Mouse (Mus musculus): ENCODE results near the gene Ankrd52. TPM values are rescaled to one million over a fixed set of nuclear protein-coding genes. Genes with fewer than 3 reads are reported as not detected.

The Ankrd52 gene
- polyA plus RNA-seq, 1 experiment: 17.1 TPM

DNA sequence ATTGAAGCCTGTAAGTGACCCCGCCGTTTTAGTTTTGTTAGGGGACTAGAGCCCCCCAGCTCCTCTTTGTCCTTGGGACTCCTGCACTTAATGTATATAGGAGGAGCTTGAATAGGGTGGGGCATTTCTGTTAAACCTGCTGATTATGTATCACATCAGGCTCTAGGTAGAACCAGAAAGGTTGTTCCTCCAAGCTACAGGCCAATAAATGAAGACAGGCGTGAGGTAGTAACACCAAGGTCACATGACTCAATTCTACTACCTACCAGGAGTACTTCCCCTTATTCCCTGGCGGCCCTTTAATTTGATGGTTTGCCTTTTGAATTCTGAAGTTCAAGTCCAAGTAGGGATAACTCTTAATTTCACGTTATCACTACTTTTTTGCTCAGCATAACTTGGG is 38.5 kb upstream of the Ankrd52 start:
- H3K27ac ChIP-seq (ENCODE audit: control insufficient read depth, insufficient read depth, low read depth, low read length, poor library complexity): peak overlapping the region; percentile 99
- peak overlapping the region; percentile 98 for H3K4me3 ChIP-seq (replicated peaks; ENCODE audit: control insufficient read depth, low read depth, low read length)
- peaks cover 3% of the 10 kb centered on the region; the same call in 1 of the 2 replicates for H3K4me1 ChIP-seq (ENCODE audit: control insufficient read depth, insufficient read depth, low read length)
- TF ChIP-seq POLR2A (IDR thresholded peaks at IDR 0.05; ENCODE audit: borderline replicate concordance, control insufficient read depth, low read depth, low read length) (no peak), CTCF (IDR thresholded peaks at IDR 0.05; ENCODE audit: control insufficient read depth, insufficient read depth, low read length) (no peak)
- 11% methylated on average over 5 of the region's 5 CpGs for WGBS

DNA sequence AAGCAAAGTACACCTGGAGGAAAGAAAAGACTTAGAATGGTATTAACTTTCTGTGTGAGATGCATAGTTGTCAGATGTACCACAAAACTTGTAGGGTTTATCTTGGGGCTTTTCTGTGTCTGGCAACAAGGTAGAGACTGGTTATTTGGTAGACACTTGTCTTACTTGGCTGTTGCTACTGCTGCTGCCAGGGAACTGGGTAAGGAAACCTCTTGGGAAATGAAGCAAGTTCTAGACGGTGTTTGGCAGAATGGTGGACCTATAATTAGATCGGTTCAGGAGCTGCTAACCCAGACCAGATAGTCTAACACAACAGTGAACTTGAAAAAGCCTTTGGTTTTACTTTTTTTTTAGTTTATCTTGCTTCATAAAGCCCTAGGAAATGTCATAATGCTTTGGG is 38.0 kb upstream of the Ankrd52 start:
- Histone ChIP-seq H3K27ac (ENCODE audit: control insufficient read depth, insufficient read depth, low read depth, low read length, poor library complexity) (no peak overlapping the region), H3K4me3 (replicated peaks; ENCODE audit: control insufficient read depth, low read depth, low read length) (no peak overlapping the region), H3K4me1 (ENCODE audit: control insufficient read depth, insufficient read depth, low read length) (peaks cover 3% of the 10 kb centered on the region; the same call in 1 of the 2 replicates)
- 39% methylated on average over 2 of the region's 2 CpGs for WGBS
- no peak for TF ChIP-seq POLR2A (IDR thresholded peaks at IDR 0.05; ENCODE audit: borderline replicate concordance, control insufficient read depth, low read depth, low read length)
- TF ChIP-seq CTCF (IDR thresholded peaks at IDR 0.05; ENCODE audit: control insufficient read depth, insufficient read depth, low read length): no peak

DNA sequence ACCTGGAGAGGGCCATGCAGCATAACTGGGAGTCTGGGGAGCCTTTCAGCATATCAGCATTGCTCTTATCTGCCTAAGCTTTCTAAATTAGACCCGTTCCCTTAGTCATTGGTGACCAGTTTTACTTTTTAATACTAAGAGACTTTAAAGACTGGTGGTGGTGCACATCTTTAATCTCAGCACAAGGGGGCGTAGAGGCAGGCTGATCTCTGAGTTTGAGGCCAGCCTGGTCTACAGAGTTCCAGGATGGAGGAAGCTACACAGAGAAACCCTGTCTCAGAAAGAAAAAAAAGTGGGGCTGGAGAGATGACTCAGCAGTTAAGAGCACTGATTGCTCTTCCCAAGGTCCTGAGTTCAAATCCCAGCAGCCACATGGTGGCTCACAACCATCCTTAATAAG is 36.7 kb upstream of the Ankrd52 start:
- TF ChIP-seq POLR2A (IDR thresholded peaks at IDR 0.05; ENCODE audit: borderline replicate concordance, control insufficient read depth, low read depth, low read length): no peak
- TF ChIP-seq CTCF (IDR thresholded peaks at IDR 0.05; ENCODE audit: control insufficient read depth, insufficient read depth, low read length): peak; percentile 20; the same call in 1 of the 2 replicates
- H3K27ac ChIP-seq (ENCODE audit: control insufficient read depth, insufficient read depth, low read depth, low read length, poor library complexity): no peak overlapping the region
- H3K4me3 ChIP-seq (replicated peaks; ENCODE audit: control insufficient read depth, low read depth, low read length): no peak overlapping the region
- 48% methylated on average over 2 of the region's 2 CpGs for WGBS
- peaks cover 4% of the 10 kb centered on the region; the same call in 1 of the 2 replicates for H3K4me1 ChIP-seq (ENCODE audit: control insufficient read depth, insufficient read depth, low read length)

DNA sequence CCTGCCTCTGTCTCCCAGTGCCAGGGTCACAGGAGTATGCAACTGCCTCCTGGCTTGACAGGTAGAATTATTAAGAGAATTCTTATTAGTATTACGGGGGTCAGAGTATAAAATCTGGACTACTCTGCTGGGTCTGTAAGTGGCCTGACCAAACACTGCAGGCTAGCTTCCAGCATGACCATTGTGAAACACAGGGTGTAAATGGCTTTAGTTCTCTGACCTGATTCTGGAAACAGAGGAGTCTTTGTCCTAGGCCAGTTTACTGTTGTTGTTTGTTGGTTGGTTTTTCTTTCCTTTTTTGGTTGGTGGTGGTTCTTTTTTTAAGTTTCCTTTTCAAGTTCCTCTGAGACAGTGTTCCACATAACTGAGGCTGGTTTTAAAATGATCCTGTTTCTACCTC is 33.5 kb upstream of the Ankrd52 start:
- no peak for TF ChIP-seq CTCF (IDR thresholded peaks at IDR 0.05; ENCODE audit: control insufficient read depth, insufficient read depth, low read length)
- no peak for TF ChIP-seq POLR2A (IDR thresholded peaks at IDR 0.05; ENCODE audit: borderline replicate concordance, control insufficient read depth, low read depth, low read length)
- no peak overlapping the region for H3K27ac ChIP-seq (ENCODE audit: control insufficient read depth, insufficient read depth, low read depth, low read length, poor library complexity)
- peaks cover 4% of the 10 kb centered on the region; the same call in 1 of the 2 replicates for H3K4me1 ChIP-seq (ENCODE audit: control insufficient read depth, insufficient read depth, low read length)
- no peak overlapping the region for H3K4me3 ChIP-seq (replicated peaks; ENCODE audit: control insufficient read depth, low read depth, low read length)
- WGBS: 74% methylated on average over 1 of the region's 1 CpGs

DNA sequence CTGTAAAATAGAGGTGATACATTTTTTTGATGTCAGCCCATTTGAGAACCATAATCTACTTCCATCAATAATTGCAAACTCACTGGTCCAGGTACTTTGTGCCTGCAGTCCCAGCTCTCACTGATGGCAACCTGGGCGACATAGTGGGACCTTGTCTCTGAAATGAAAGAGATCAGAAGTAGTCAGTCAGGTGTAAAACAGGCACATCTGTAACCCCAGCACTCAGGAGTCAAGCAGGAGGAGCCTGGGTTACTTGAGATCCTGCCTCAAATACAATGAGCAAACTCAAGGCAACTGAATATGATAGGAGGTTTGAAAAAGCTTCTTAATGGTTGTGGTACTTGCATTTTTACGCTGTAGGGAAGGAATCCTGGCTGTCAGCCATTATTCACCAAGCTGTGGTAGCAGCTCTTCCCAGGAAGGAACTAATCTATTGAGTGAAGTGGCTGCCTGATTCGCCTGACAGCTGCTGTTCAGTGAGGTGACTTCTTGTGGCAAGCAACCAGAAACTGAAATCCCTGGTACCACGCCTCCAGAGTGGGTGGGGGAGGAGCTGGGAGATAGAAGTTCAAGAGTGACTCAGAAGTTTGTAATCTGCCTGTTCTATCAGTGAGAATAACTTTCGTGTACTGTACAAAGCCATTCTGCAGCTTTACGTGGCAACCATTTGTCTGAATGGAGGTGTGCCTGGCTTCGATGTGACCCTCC is 32.2 kb upstream of the Ankrd52 start:
- TF ChIP-seq CTCF (IDR thresholded peaks at IDR 0.05; ENCODE audit: control insufficient read depth, insufficient read depth, low read length): no peak
- no peak for TF ChIP-seq POLR2A (IDR thresholded peaks at IDR 0.05; ENCODE audit: borderline replicate concordance, control insufficient read depth, low read depth, low read length)
- peaks cover 1% of the 10 kb centered on the region; the same call in 1 of the 2 replicates for H3K4me1 ChIP-seq (ENCODE audit: control insufficient read depth, insufficient read depth, low read length)

DNA sequence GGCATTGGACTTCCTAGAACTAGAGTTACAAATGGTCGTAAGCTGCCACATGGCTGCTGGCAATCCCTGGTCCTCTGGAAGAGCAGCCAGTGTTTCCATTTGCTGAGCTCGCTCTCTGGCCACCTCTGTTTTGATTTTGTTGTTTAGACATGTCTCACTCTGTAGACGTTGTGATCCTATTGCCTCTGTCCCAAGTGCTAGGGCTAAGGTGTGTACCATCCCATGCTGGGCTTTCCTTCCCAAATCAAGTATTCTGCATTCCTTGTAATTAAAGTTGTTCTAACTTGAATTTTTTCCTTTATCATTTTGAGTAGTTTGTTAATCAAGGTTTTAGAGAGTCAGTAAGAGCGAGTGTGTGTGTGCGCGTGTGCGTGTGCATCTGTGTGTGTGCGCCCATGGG is 29.4 kb upstream of the Ankrd52 start:
- Histone ChIP-seq H3K4me1 (ENCODE audit: control insufficient read depth, insufficient read depth, low read length) (peaks cover 1% of the 10 kb centered on the region; the same call in 1 of the 2 replicates), H3K27ac (ENCODE audit: control insufficient read depth, insufficient read depth, low read depth, low read length, poor library complexity) (no peak overlapping the region), H3K4me3 (replicated peaks; ENCODE audit: control insufficient read depth, low read depth, low read length) (no peak overlapping the region)
- 89% methylated on average over 8 of the region's 8 CpGs for WGBS
- TF ChIP-seq CTCF (IDR thresholded peaks at IDR 0.05; ENCODE audit: control insufficient read depth, insufficient read depth, low read length) (no peak), POLR2A (IDR thresholded peaks at IDR 0.05; ENCODE audit: borderline replicate concordance, control insufficient read depth, low read depth, low read length) (no peak)

More for the DNA sequence above, 32.2 kb upstream of the Ankrd52 start:
- no peak overlapping the region for H3K4me3 ChIP-seq (replicated peaks; ENCODE audit: control insufficient read depth, low read depth, low read length)
- 5% methylated on average over 7 of the region's 7 CpGs for WGBS
- H3K27ac ChIP-seq (ENCODE audit: control insufficient read depth, insufficient read depth, low read depth, low read length, poor library complexity): peak overlapping the region; percentile 13; the same call in 1 of the 2 replicates

DNA sequence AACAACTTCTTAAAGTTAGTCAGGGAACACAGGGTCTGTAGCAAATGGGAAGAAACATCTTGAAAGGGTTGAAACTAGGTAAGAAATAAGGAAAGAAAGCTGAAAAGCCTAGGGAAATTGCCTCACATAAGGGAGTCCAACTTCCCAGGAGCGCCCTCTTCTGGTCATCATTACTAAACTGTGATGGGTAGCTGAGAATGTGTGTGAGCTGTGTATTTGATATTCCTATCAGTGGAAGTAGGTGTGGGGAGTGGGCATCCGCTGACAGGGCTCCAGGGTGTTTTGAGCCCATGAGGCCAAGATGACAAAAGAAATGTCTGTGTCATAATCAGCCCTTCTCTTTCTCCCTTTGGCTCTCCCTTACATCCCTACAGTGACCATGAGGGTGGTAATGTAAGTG is 18.1 kb upstream of the Ankrd52 start:
- Histone ChIP-seq H3K27ac (ENCODE audit: control insufficient read depth, insufficient read depth, low read depth, low read length, poor library complexity) (no peak overlapping the region), H3K4me3 (replicated peaks; ENCODE audit: control insufficient read depth, low read depth, low read length) (no peak overlapping the region), H3K4me1 (ENCODE audit: control insufficient read depth, insufficient read depth, low read length) (no peaks in the 10 kb centered on the region; the same call in 1 of the 2 replicates)
- WGBS: 44% methylated on average over 2 of the region's 2 CpGs
- TF ChIP-seq POLR2A (IDR thresholded peaks at IDR 0.05; ENCODE audit: borderline replicate concordance, control insufficient read depth, low read depth, low read length): no peak
- TF ChIP-seq CTCF (IDR thresholded peaks at IDR 0.05; ENCODE audit: control insufficient read depth, insufficient read depth, low read length): no peak

DNA sequence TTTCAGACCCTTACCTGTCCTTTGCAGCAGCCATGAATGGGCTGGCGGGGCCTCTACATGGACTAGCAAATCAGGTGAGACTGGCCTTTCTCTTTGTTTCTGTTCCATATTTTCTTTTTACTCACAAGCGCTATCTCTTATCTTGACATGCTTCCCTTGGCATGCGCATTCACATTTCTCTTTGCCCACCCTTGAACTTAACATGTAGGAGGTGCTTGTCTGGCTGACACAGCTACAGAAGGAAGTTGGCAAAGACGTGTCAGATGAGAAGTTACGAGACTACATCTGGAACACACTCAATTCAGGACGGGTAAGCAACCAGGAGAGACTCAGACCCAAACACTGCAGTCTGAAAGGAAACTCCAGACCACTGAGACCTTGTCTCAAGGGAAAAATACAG is 17.7 kb upstream of the Ankrd52 start:
- Histone ChIP-seq H3K4me1 (ENCODE audit: control insufficient read depth, insufficient read depth, low read length) (no peaks in the 10 kb centered on the region; the same call in 1 of the 2 replicates), H3K4me3 (replicated peaks; ENCODE audit: control insufficient read depth, low read depth, low read length) (no peak overlapping the region), H3K27ac (ENCODE audit: control insufficient read depth, insufficient read depth, low read depth, low read length, poor library complexity) (no peak overlapping the region)
- no peak for TF ChIP-seq POLR2A (IDR thresholded peaks at IDR 0.05; ENCODE audit: borderline replicate concordance, control insufficient read depth, low read depth, low read length)
- TF ChIP-seq CTCF (IDR thresholded peaks at IDR 0.05; ENCODE audit: control insufficient read depth, insufficient read depth, low read length): no peak
- 69% methylated on average over 6 of the region's 6 CpGs for WGBS
